Mouse (Mus musculus) cortical plate, adult 2 months (tissue): Measurements from ENCODE around the gene Cpt1a.

Experiments used
- CTCF ChIP-seq: fragments of 200-500 bp; IDR thresholded peaks from 2 replicates; pipeline ENCODE4 v1.5.1; 2011; ENCODE audit warnings: mild to moderate bottlenecking, control low read depth, low read length; ENCODE audit not compliant: insufficient read depth; ENCODE audit errors: extremely low read depth
- POLR2A ChIP-seq: fragments of 200-500 bp; IDR thresholded peaks from 2 replicates; pipeline ENCODE4 v1.6.1; 2011; ENCODE audit warnings: mild to moderate bottlenecking, low read length, control low read depth; ENCODE audit not compliant: insufficient read depth; ENCODE audit errors: extremely low read depth

GRCm38 (mm10) chr19:3273331-3273730, 48.8 kb upstream of the Cpt1a start:
- no peak for TF ChIP-seq CTCF
- TF ChIP-seq POLR2A: no peak
